Mouse (Mus musculus): Measurements from ENCODE around the gene Nudt21.

GRCm38 (mm10) chr8:93981679-93982215, 55.1 kb downstream of the Nudt21 start:
- TF ChIP-seq CTCF (IDR thresholded peaks at IDR 0.05; ENCODE audit: borderline replicate concordance, insufficient read depth, low read length): no peak
- TF ChIP-seq POLR2A (IDR thresholded peaks at IDR 0.05; ENCODE audit: low read depth, low read length): no peak
